In the genomic region with DNA sequence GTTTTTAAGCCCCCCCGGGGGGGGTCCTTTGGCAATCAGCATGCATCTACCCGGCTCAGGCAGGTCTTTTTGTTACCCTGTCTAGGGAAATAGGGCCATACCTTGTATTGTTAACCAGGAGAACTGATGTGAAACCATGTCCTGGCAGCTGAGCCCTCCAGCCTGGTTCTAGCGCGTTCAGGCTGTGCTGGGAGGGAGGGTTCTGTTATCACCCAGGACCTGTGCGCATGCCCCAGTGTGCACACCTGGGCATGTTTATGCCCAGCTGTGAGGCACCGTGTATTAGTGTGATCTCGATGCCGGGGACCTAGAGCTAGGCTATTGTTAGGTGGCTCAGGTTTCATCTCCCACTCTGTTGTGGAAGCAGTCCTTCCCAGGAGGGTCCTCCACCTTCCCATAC, we compare ENCODE assay signal across 7 mouse cellular contexts. TPM values are rescaled to one million over a fixed set of nuclear protein-coding genes. Genes with fewer than 3 reads are reported as not detected.
A peak's percentile ranks its signal among the peaks of the same experiment; 100 is the strongest.
DNase-seq lines count a peak whose midpoint lies in the region; ATAC-seq lines count a peak whose summit lies in the region.

No protein-coding gene starts in this region.

- DNase-seq in lung, postnatal 36 days: no peak
- no peak for DNase-seq in limb, embryonic 11.5 days (ENCODE audit: low spot score)
- peak; percentile 56 for DNase-seq in splenic B cell, adult 2 months (ENCODE audit: low read depth, low spot score)
- no peak for DNase-seq in urinary bladder, adult 2 months (ENCODE audit: low spot score)
- no peak for DNase-seq in right cerebral cortex, adult 18-20 months

- H3K4me1 ChIP-seq in lung, embryonic 15.5 days: peaks cover 82% of the 10 kb centered on the region
- H3K4me1 ChIP-seq in forebrain, embryonic 12.5 days: peaks cover 79% of the 10 kb centered on the region
- peaks cover 70% of the 10 kb centered on the region for H3K4me1 ChIP-seq in limb, embryonic 11.5 days (ENCODE audit: control insufficient read depth, insufficient read depth, low read length)

- peak overlapping the region; percentile 81 for H3K9ac ChIP-seq in lung, embryonic 15.5 days
- no peak overlapping the region for H3K9ac ChIP-seq in forebrain, embryonic 12.5 days
- no peak overlapping the region for H3K9ac ChIP-seq in limb, embryonic 11.5 days (ENCODE audit: low read length)

- no peak for ATAC-seq in lung, embryonic 15.5 days (ENCODE audit: borderline replicate concordance, extremely low read depth, low FRiP score, low TSS enrichment)
- no peak for ATAC-seq in forebrain, embryonic 12.5 days (ENCODE audit: low FRiP score)
- ATAC-seq in limb, embryonic 11.5 days (ENCODE audit: insufficient number of reproducible peaks, low FRiP score, low TSS enrichment, low read depth): no peak

- peak overlapping the region; percentile 100 for H3K4me2 ChIP-seq in lung, embryonic 15.5 days
- peak overlapping the region; percentile 100 for H3K4me2 ChIP-seq in forebrain, embryonic 12.5 days
- H3K4me2 ChIP-seq in limb, embryonic 11.5 days (ENCODE audit: low read depth, severe bottlenecking): peak overlapping the region; percentile 89

- H3K36me3 ChIP-seq in lung, embryonic 15.5 days: peaks cover 12% of the 10 kb centered on the region
- no peaks in the 10 kb centered on the region for H3K36me3 ChIP-seq in forebrain, embryonic 12.5 days (replicated peaks)
- H3K36me3 ChIP-seq in limb, embryonic 11.5 days (ENCODE audit: control insufficient read depth, insufficient read depth, low read length): 0 out of 2 replicates have a peak, but pooled peaks cover 2% of the 10 kb centered on the region
- H3K36me3 ChIP-seq in splenic B cell, adult 2 months (ENCODE audit: control insufficient read depth, insufficient read depth, low read length, poor library complexity, severe bottlenecking): peaks cover 2% of the 10 kb centered on the region; the same call in 1 of the 2 replicates

- no peaks in the 10 kb centered on the region for H3K9me3 ChIP-seq in lung, embryonic 15.5 days
- no peaks in the 10 kb centered on the region for H3K9me3 ChIP-seq in forebrain, embryonic 12.5 days
- H3K9me3 ChIP-seq in limb, embryonic 11.5 days (ENCODE audit: control insufficient read depth, low read length): no peaks in the 10 kb centered on the region

- no peaks in the 10 kb centered on the region for H3K27me3 ChIP-seq in lung, embryonic 15.5 days
- peaks cover 32% of the 10 kb centered on the region for H3K27me3 ChIP-seq in forebrain, embryonic 12.5 days
- H3K27me3 ChIP-seq in limb, embryonic 11.5 days (ENCODE audit: control insufficient read depth, insufficient read depth, low read length): no peaks in the 10 kb centered on the region
- no peaks in the 10 kb centered on the region for H3K27me3 ChIP-seq in splenic B cell, adult 2 months (ENCODE audit: control insufficient read depth, insufficient read depth, low read length, poor library complexity, severe bottlenecking)

- WGBS in lung, embryonic 15.5 days: 8% methylated on average over 8 of the region's 8 CpGs
- 10% methylated on average over 8 of the region's 8 CpGs for WGBS in forebrain, embryonic 12.5 days
- 3% methylated on average over 8 of the region's 8 CpGs for WGBS in limb, embryonic 11.5 days

- peak overlapping the region; percentile 91 for H3K27ac ChIP-seq in lung, embryonic 15.5 days
- no peak overlapping the region for H3K27ac ChIP-seq in forebrain, embryonic 12.5 days
- no peak overlapping the region for H3K27ac ChIP-seq in limb, embryonic 11.5 days (replicated peaks; ENCODE audit: low read depth, low read length)

- H3K4me3 ChIP-seq in lung, embryonic 15.5 days: peak overlapping the region; percentile 77
- peak overlapping the region; percentile 63 for H3K4me3 ChIP-seq in forebrain, embryonic 12.5 days (replicated peaks)
- H3K4me3 ChIP-seq in limb, embryonic 11.5 days (ENCODE audit: low read depth, low read length): peak overlapping the region; percentile 66

RNA-seq across cellular contexts. Expression of gene Gjd3, which starts 21.1 kb away (rescaled TPM):
- 0.20 and 0.61 TPM in 2 replicates for polyA plus RNA-seq in lung, embryonic 15.5 days (2015; fragmentation: Nextera tagmentation; extraction: Ambion mirVana)
- 0.24 and 0.47 TPM in 2 replicates for polyA plus RNA-seq in forebrain, embryonic 12.5 days (2016; fragmentation: Nextera tagmentation; extraction: Ambion mirVana)
- polyA plus RNA-seq in limb, embryonic 11.5 days (2014; fragmentation: Nextera tagmentation; extraction: Ambion mirVana): 0.40 TPM in 1 of 2 replicates, not detected in the other
- 0.55 and 0.87 TPM in 2 replicates for polyA plus RNA-seq in urinary bladder, adult 2 months (2012; rRNA removed)

RNA-seq across cellular contexts. Expression of gene Rara, which starts 34.1 kb away (rescaled TPM):
- polyA plus RNA-seq in lung, embryonic 15.5 days (2015; fragmentation: Nextera tagmentation; extraction: Ambion mirVana): 36.5 and 38.4 TPM in 2 replicates
- 14.0 and 16.4 TPM in 2 replicates for polyA plus RNA-seq in forebrain, embryonic 12.5 days (2016; fragmentation: Nextera tagmentation; extraction: Ambion mirVana)
- polyA plus RNA-seq in limb, embryonic 11.5 days (2014; fragmentation: Nextera tagmentation; extraction: Ambion mirVana): 46.7 and 48.7 TPM in 2 replicates
- 8.5 and 13.7 TPM in 2 replicates for polyA plus RNA-seq in urinary bladder, adult 2 months (2012; rRNA removed)

RNA-seq across cellular contexts. Expression of gene Cdc6, which starts 54.2 kb away (rescaled TPM):
- polyA plus RNA-seq in lung, embryonic 15.5 days (2015; fragmentation: Nextera tagmentation; extraction: Ambion mirVana): 41.3 and 42.5 TPM in 2 replicates
- 38.0 and 43.1 TPM in 2 replicates for polyA plus RNA-seq in forebrain, embryonic 12.5 days (2016; fragmentation: Nextera tagmentation; extraction: Ambion mirVana)
- polyA plus RNA-seq in limb, embryonic 11.5 days (2014; fragmentation: Nextera tagmentation; extraction: Ambion mirVana): 58.7 and 63.4 TPM in 2 replicates
- 2.7 and 3.8 TPM in 2 replicates for polyA plus RNA-seq in urinary bladder, adult 2 months (2012; rRNA removed)
